Mouse (Mus musculus) brain, embryonic 14.5 days (tissue): ENCODE results near the gene Cradd. TPM values are rescaled to one million over a fixed set of nuclear protein-coding genes. Genes with fewer than 3 reads are reported as not detected.

ENCODE experiments used
- DNase-seq: peaks from one replicate; pipeline ENCODE4 v3.0.0-alpha.2; 2011; ENCODE audit warnings: low read depth
- CTCF ChIP-seq: fragments of 200-500 bp; IDR thresholded peaks from 2 replicates; pipeline ENCODE4 v1.5.1; 2012; ENCODE audit warnings: inconsistent platforms, mild to moderate bottlenecking, moderate library complexity, borderline replicate concordance; ENCODE audit not compliant: insufficient read depth, insufficient read length; ENCODE audit errors: extremely low read depth
- POLR2A ChIP-seq: fragments of 200-500 bp; IDR thresholded peaks from 2 replicates; pipeline ENCODE4 v1.6.1; 2012; ENCODE audit warnings: mild to moderate bottlenecking, inconsistent platforms, borderline replicate concordance; ENCODE audit not compliant: poor library complexity, insufficient read depth, insufficient read length, severe bottlenecking; ENCODE audit errors: extremely low read depth
- polyA plus RNA-seq: library from polyadenylated mRNA; depleted of rRNA; stranded (reverse); fragments of >200 nt; gene quantifications from 2 replicates; pipeline ENCODE4 v1.2.3, GENCODE M21; 2012

Gene Cradd
- polyA plus RNA-seq, 1 experiment, result 10.1 TPM

DNA sequence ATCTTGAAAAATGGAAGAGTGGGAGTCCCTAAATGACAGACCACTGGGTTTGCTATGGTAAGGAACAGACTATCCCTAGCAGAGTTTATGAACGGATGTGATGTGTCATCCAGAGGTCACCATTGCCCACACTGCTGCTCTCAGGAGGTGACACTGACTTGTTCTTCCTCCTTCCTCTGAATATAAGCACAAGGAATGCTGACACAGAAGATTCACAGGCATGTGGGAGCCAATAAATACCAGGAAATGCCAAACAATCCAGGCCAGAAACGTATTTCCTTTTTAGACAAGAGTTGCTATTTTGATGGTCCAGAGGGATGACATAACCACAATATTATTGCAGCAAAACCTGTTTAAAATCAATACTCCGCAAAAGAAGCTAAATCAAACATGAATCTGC is 91.4 kb downstream of the Cradd start:
- TF ChIP-seq CTCF, result no peak
- no peak for TF ChIP-seq POLR2A
- no peak for DNase-seq

GRCm38 (mm10) chr10:95228192-95228591 is 95.7 kb downstream of the Cradd start:
- DNase-seq, result peak; percentile 84
- TF ChIP-seq POLR2A (no peak), CTCF (no peak)

GRCm38 (mm10) chr10:95227590-95227989 is 96.3 kb downstream of the Cradd start:
- TF ChIP-seq CTCF (no peak), POLR2A (no peak)
- no peak for DNase-seq

- TF ChIP-seq CTCF, result no peak
- no peak for TF ChIP-seq POLR2A
- no peak for DNase-seq
Measured at GRCm38 (mm10) chr10:95226772-95227171, 97.2 kb downstream of the Cradd start.

GRCm38 (mm10) chr10:95225006-95225405 is 98.9 kb downstream of the Cradd start:
- DNase-seq, result no peak
- no peak for TF ChIP-seq CTCF

DNA sequence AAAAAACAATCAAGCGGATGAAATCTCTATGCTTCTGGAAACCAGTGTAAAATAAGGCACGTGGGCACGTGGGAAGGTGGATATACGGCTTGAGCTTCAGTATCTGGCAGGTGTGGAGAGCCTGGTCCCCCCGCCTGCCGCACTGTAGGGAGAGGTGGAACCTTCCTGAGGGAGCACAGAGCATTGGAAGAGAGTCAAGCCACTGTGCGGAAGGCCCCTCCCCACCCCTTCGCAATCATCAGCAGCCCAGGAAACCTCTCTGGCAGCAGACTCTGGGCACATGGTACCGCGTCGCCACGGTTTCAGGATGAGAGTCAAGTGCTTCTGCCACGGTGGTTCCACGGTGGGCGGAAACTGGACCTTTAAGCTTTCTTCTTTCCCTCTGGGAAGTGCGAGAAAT is 100.7 kb downstream of the Cradd start:
- peak; percentile 40 for DNase-seq
- TF ChIP-seq CTCF (no peak), POLR2A (no peak)

GRCm38 (mm10) chr10:95221914-95222313 is 102.0 kb downstream of the Cradd start:
- no peak for TF ChIP-seq POLR2A
- no peak for TF ChIP-seq CTCF
- no peak for DNase-seq

DNA sequence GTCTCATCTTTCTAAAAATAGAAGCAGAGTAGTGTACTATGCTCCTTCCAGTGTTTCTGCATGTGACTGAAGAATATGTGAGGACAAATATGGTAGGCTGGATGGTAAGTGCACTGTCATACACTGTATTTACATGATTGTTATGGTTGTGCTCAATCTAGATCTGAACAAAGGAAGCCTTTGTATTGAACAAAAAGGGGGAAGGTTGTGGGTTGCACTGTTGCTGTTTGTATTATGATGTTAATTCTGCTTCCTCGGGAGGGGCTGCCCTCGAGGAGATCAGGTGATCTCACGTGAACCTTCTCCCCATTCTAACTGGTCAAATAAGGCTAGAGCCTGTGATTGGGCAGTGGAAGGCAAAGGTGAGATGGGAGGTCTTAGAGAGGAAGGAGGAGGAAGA is 103.4 kb downstream of the Cradd start:
- DNase-seq, result no peak
- TF ChIP-seq CTCF (no peak), POLR2A (no peak)

DNA sequence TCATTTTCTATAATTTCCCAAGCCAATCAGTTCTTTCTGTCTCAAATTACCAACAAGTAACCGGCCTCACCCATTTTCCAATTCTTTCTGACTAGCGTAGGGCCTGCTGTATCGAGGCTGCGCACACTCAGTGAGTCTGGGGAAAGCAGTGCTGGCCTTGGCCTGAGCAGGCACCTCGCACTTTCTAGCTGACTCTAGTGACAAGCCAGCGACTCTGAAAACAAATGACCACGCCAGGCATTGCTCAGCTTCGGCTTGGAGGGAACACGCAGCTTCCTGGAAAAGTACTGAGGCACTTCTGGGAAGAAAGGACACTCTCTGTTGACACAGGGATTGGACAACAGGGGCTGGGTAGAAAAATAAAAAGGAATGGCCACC is 105.3 kb downstream of the Cradd start:
- TF ChIP-seq CTCF (no peak), POLR2A (no peak)
- no peak for DNase-seq

GRCm38 (mm10) chr10:95217956-95218682 is 105.8 kb downstream of the Cradd start:
- TF ChIP-seq CTCF (no peak), POLR2A (no peak)
- DNase-seq, result no peak

- DNase-seq, result no peak
Measured at GRCm38 (mm10) chr10:95215324-95215723, 108.6 kb downstream of the Cradd start.

DNA sequence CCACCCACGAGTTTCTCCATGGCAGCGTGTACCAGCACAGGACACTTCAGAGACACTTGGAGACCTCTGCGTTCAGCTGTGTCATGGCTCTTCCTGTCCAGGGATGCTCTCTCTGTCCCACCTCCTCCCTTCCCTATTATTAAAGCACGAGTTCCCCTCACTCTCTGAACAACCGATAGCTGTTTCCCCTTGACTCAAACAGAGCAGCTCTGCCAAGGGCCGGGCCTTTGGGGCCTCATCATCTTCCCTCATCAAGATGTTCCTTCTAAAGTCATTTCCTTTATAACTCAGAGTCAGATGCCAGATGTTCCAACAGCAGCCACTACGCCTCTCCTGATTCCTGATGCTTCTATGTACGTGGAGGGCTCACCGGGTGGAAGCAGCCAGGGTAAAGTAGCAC is 110.1 kb downstream of the Cradd start:
- no peak for DNase-seq
- TF ChIP-seq CTCF, result no peak
- TF ChIP-seq POLR2A, result no peak

More at GRCm38 (mm10) chr10:95215324-95215723, 108.6 kb downstream of the Cradd start:
- TF ChIP-seq POLR2A, result no peak
- no peak for TF ChIP-seq CTCF
